In genomic region chr8:93840956-93841752, GRCm38 (mm10) we compare ENCODE assay signal across 9 mouse cellular contexts. TPM values are rescaled to one million over a fixed set of nuclear protein-coding genes. Genes with fewer than 3 reads are reported as not detected.
DNase-seq lines count a peak whose midpoint lies in the region; ATAC-seq and TF ChIP-seq lines count a peak whose summit lies in the region.
"Had no signal": no experiment of that assay in that cellular context is flagged by ENCODE, and none has a peak within 500 bp of the region (broad histone marks: within the 10 kb centered on the region; RNA-seq: fewer than 3 reads in every experiment).

No protein-coding gene starts in this region.

- no peaks in the 10 kb centered on the region for H3K27me3 ChIP-seq in forebrain, embryonic 11.5 days (ENCODE audit: control insufficient read depth, insufficient read depth, low read length)
- H3K27me3 ChIP-seq in forebrain, embryonic 10.5 days (ENCODE audit: poor library complexity, severe bottlenecking): peaks cover 37% of the 10 kb centered on the region
- no peaks in the 10 kb centered on the region for H3K27me3 ChIP-seq in heart, embryonic 12.5 days (replicated peaks)

- no peak overlapping the region for H3K4me3 ChIP-seq in forebrain, embryonic 11.5 days (ENCODE audit: low read depth, low read length)
- no peak overlapping the region for H3K4me3 ChIP-seq in forebrain, embryonic 10.5 days
- no peak overlapping the region for H3K4me3 ChIP-seq in cortical plate, adult 2 months (ENCODE audit: insufficient read depth, low read length)
- no peak overlapping the region for H3K4me3 ChIP-seq in heart, embryonic 12.5 days

- TF ChIP-seq CTCF in cortical plate, adult 2 months (IDR thresholded peaks at IDR 0.05; ENCODE audit: extremely low read depth, insufficient read depth, low read length): no peak

- no peak overlapping the region for H3K27ac ChIP-seq in forebrain, embryonic 11.5 days (ENCODE audit: low read depth, low read length)
- no peak overlapping the region for H3K27ac ChIP-seq in forebrain, embryonic 10.5 days
- H3K27ac ChIP-seq in cortical plate, adult 2 months (ENCODE audit: insufficient read depth, low read length): peak overlapping the region; percentile 0
- peak overlapping the region; percentile 18; the same call in 1 of the 2 replicates for H3K27ac ChIP-seq in heart, embryonic 12.5 days (ENCODE audit: poor library complexity, severe bottlenecking)
- H3K27ac ChIP-seq: macrophage had no signal

- H3K4me1 ChIP-seq in forebrain, embryonic 11.5 days (replicated peaks; ENCODE audit: control insufficient read depth, insufficient read depth, low read length): peaks cover 13% of the 10 kb centered on the region; the same call in 1 of the 2 replicates
- peaks cover 54% of the 10 kb centered on the region for H3K4me1 ChIP-seq in forebrain, embryonic 10.5 days
- H3K4me1 ChIP-seq in cortical plate, adult 2 months (ENCODE audit: control insufficient read depth, insufficient read depth, low read length): peaks cover 32% of the 10 kb centered on the region
- H3K4me1 ChIP-seq in heart, embryonic 12.5 days (replicated peaks): peaks cover 64% of the 10 kb centered on the region

- no peaks in the 10 kb centered on the region for H3K36me3 ChIP-seq in forebrain, embryonic 11.5 days (ENCODE audit: control insufficient read depth, insufficient read depth, low read length)
- H3K36me3 ChIP-seq in forebrain, embryonic 10.5 days (replicated peaks): no peaks in the 10 kb centered on the region
- no peaks in the 10 kb centered on the region for H3K36me3 ChIP-seq in heart, embryonic 12.5 days

- no peak overlapping the region for H3K4me2 ChIP-seq in forebrain, embryonic 11.5 days (ENCODE audit: low read depth, low read length, severe bottlenecking)
- peak overlapping the region; percentile 22; the same call in 1 of the 2 replicates for H3K4me2 ChIP-seq in heart, embryonic 12.5 days

- no peak for TF ChIP-seq POLR2A in cortical plate, adult 2 months (IDR thresholded peaks at IDR 0.05; ENCODE audit: extremely low read depth, insufficient read depth, low read length)

- WGBS in forebrain, embryonic 11.5 days: 51% methylated on average over 10 of the region's 10 CpGs
- 60% methylated on average over 10 of the region's 10 CpGs for WGBS in forebrain, embryonic 10.5 days
- 26% methylated on average over 10 of the region's 10 CpGs for WGBS in heart, embryonic 12.5 days

- no peak overlapping the region; the same call in 1 of the 2 replicates for H3K9ac ChIP-seq in forebrain, embryonic 11.5 days (ENCODE audit: low read length)
- no peak overlapping the region for H3K9ac ChIP-seq in heart, embryonic 12.5 days

- no peak for DNase-seq in forebrain, embryonic 11.5 days (ENCODE audit: low spot score)
- DNase-seq in forebrain, embryonic 10.5 days (ENCODE audit: extremely low spot score, low spot score): no peak
- peak; percentile 26 for DNase-seq in 416B (ENCODE audit: low read depth)
- DNase-seq in layer of hippocampus, adult 8-10 months (ENCODE audit: low spot score in 2 of 2): peak; percentile 48 to 53
- DNase-seq in ovary, postnatal 36 days (ENCODE audit: low spot score): peak; percentile 24

- 0 out of 2 replicates have a peak, but pooled peaks have one; percentile 35 for ATAC-seq in forebrain, embryonic 11.5 days (replicated peaks; ENCODE audit: low FRiP score)
- ATAC-seq in heart, embryonic 12.5 days (ENCODE audit: insufficient number of reproducible peaks, low FRiP score): peak; percentile 30; the same call in 1 of the 2 replicates
- no peak for ATAC-seq in erythroblast, adult 5-6 weeks (replicated peaks; ENCODE audit: low FRiP score, poor library complexity, severe bottlenecking)

- no peaks in the 10 kb centered on the region for H3K9me3 ChIP-seq in forebrain, embryonic 11.5 days (ENCODE audit: control insufficient read depth, low read length)
- H3K9me3 ChIP-seq in forebrain, embryonic 10.5 days: no peaks in the 10 kb centered on the region
- H3K9me3 ChIP-seq in heart, embryonic 12.5 days (replicated peaks): no peaks in the 10 kb centered on the region

RNA-seq across cellular contexts. Expression of gene Gnao1, which starts 31.4 kb away (rescaled TPM):
- polyA plus RNA-seq in forebrain, embryonic 11.5 days (2014; fragmentation: Nextera tagmentation; extraction: Ambion mirVana): 45.5 and 48.2 TPM in 2 replicates
- 13.0 and 16.0 TPM in 2 replicates for polyA plus RNA-seq in forebrain, embryonic 10.5 days (2016; fragmentation: Nextera tagmentation; extraction: Ambion mirVana)
- 437 and 476 TPM in 2 replicates for polyA plus RNA-seq in cortical plate, adult 2 months (2012; rRNA removed)
- 18.7 and 19.3 TPM in 2 replicates for polyA plus RNA-seq in heart, embryonic 12.5 days (2016; fragmentation: Nextera tagmentation; extraction: Ambion mirVana)
- 100 to 1,000 TPM; 634 to 668 (median 642) TPM for total RNA-seq in layer of hippocampus, adult 8-10 months (2022)
- total RNA-seq in erythroblast, adult 5-6 weeks (2015; ENCODE audit: low replicate concordance): not detected in 2 replicates
- total RNA-seq in erythroblast, adult 5-6 weeks (2017; ENCODE audit: low replicate concordance): not detected in 2 replicates
- polyA plus RNA-seq: macrophage had no signal

Comparison
In these comparisons a context has a peak if more than half of its experiments do, and no peak if none do; other contexts are left out.
1. DNase-seq: peak in 416B (single experiment), layer of hippocampus, adult 8-10 months (2 of 2) and ovary, postnatal 36 days (single experiment); none in forebrain, embryonic 11.5 days (single experiment) and forebrain, embryonic 10.5 days (single experiment).
2. H3K27ac ChIP-seq: peak in cortical plate, adult 2 months (single experiment) and heart, embryonic 12.5 days (single experiment); none in forebrain, embryonic 11.5 days (single experiment) and forebrain, embryonic 10.5 days (single experiment).